Mouse (Mus musculus): ENCODE data around the gene Otp. TPM values are rescaled to one million over a fixed set of nuclear protein-coding genes. Genes with fewer than 3 reads are reported as not detected.

The Otp gene
- polyA plus RNA-seq, 1 experiment from 2014 or later = not detected

- Histone ChIP-seq H3K27me3 (ENCODE audit: control insufficient read depth, insufficient read depth, low read length) (peaks cover 80% of the 10 kb centered on the region), H3K9ac (ENCODE audit: low read depth, low read length) (no peak overlapping the region), H3K4me2 (no peak overlapping the region), H3K36me3 (ENCODE audit: control insufficient read depth, insufficient read depth, low read length) (no peaks in the 10 kb centered on the region), H3K9me3 (replicated peaks; ENCODE audit: control insufficient read depth, low read length) (no peaks in the 10 kb centered on the region), H3K27ac (ENCODE audit: low read depth, low read length) (no peak overlapping the region), H3K4me1 (ENCODE audit: control insufficient read depth, insufficient read depth, low read length) (peaks cover 5% of the 10 kb centered on the region; the same call in 1 of the 2 replicates), H3K4me3 (ENCODE audit: low read depth, low read length) (no peak overlapping the region)
- WGBS (ENCODE audit: insufficient replicate concordance) = under 1% methylated on average over 30 of the region's 30 CpGs
- no peak for ATAC-seq (replicated peaks; ENCODE audit: insufficient number of reproducible peaks, low FRiP score, low TSS enrichment)
Observed at GRCm38 (mm10) chr13:94876286-94877210, 1.1 kb downstream of the Otp start.

- Histone ChIP-seq H3K9ac (ENCODE audit: low read depth, low read length) (no peak overlapping the region), H3K27me3 (ENCODE audit: control insufficient read depth, insufficient read depth, low read length) (peaks cover 79% of the 10 kb centered on the region), H3K4me1 (ENCODE audit: control insufficient read depth, insufficient read depth, low read length) (peaks cover 5% of the 10 kb centered on the region; the same call in 1 of the 2 replicates), H3K27ac (ENCODE audit: low read depth, low read length) (no peak overlapping the region), H3K4me2 (no peak overlapping the region), H3K4me3 (ENCODE audit: low read depth, low read length) (no peak overlapping the region), H3K9me3 (replicated peaks; ENCODE audit: control insufficient read depth, low read length) (no peaks in the 10 kb centered on the region), H3K36me3 (ENCODE audit: control insufficient read depth, insufficient read depth, low read length) (no peaks in the 10 kb centered on the region)
- no peak for ATAC-seq (replicated peaks; ENCODE audit: insufficient number of reproducible peaks, low FRiP score, low TSS enrichment)
- 1% methylated on average over 27 of the region's 27 CpGs for WGBS (ENCODE audit: insufficient replicate concordance)
Observed at GRCm38 (mm10) chr13:94877211-94877590, 1.8 kb downstream of the Otp start.

- no peak for ATAC-seq (replicated peaks; ENCODE audit: insufficient number of reproducible peaks, low FRiP score, low TSS enrichment)
- Histone ChIP-seq H3K9me3 (replicated peaks; ENCODE audit: control insufficient read depth, low read length) (no peaks in the 10 kb centered on the region), H3K27ac (ENCODE audit: low read depth, low read length) (no peak overlapping the region), H3K4me3 (ENCODE audit: low read depth, low read length) (no peak overlapping the region), H3K4me2 (no peak overlapping the region), H3K9ac (ENCODE audit: low read depth, low read length) (no peak overlapping the region), H3K4me1 (ENCODE audit: control insufficient read depth, insufficient read depth, low read length) (peaks cover 12% of the 10 kb centered on the region), H3K36me3 (ENCODE audit: control insufficient read depth, insufficient read depth, low read length) (no peaks in the 10 kb centered on the region), H3K27me3 (ENCODE audit: control insufficient read depth, insufficient read depth, low read length) (peaks cover 79% of the 10 kb centered on the region)
- 15% methylated on average over 10 of the region's 10 CpGs for WGBS (ENCODE audit: insufficient replicate concordance)
Observed at GRCm38 (mm10) chr13:94877991-94878745, 2.8 kb downstream of the Otp start.

GRCm38 (mm10) chr13:94881201-94881600 lies 5.8 kb downstream of the Otp start:
- no peaks in the 10 kb centered on the region for H3K9me3 ChIP-seq (replicated peaks; ENCODE audit: control insufficient read depth, low read length)
- no peak for ATAC-seq (replicated peaks; ENCODE audit: insufficient number of reproducible peaks, low FRiP score, low TSS enrichment)
- H3K4me3 ChIP-seq (ENCODE audit: low read depth, low read length) = no peak overlapping the region
- H3K27ac ChIP-seq (ENCODE audit: low read depth, low read length) = no peak overlapping the region
- H3K4me2 ChIP-seq = no peak overlapping the region
- H3K36me3 ChIP-seq (ENCODE audit: control insufficient read depth, insufficient read depth, low read length) = no peaks in the 10 kb centered on the region
- H3K27me3 ChIP-seq (ENCODE audit: control insufficient read depth, insufficient read depth, low read length) = peaks cover 80% of the 10 kb centered on the region
- H3K9ac ChIP-seq (ENCODE audit: low read depth, low read length) = no peak overlapping the region
- peaks cover 19% of the 10 kb centered on the region for H3K4me1 ChIP-seq (ENCODE audit: control insufficient read depth, insufficient read depth, low read length)
- 1% methylated on average over 3 of the region's 3 CpGs for WGBS (ENCODE audit: insufficient replicate concordance)

GRCm38 (mm10) chr13:94882221-94882620 lies 6.8 kb downstream of the Otp start:
- ATAC-seq (replicated peaks; ENCODE audit: insufficient number of reproducible peaks, low FRiP score, low TSS enrichment) = no peak
- Histone ChIP-seq H3K4me3 (ENCODE audit: low read depth, low read length) (peak overlapping the region; percentile 52), H3K27ac (ENCODE audit: low read depth, low read length) (no peak overlapping the region), H3K4me1 (ENCODE audit: control insufficient read depth, insufficient read depth, low read length) (peaks cover 19% of the 10 kb centered on the region), H3K9me3 (replicated peaks; ENCODE audit: control insufficient read depth, low read length) (no peaks in the 10 kb centered on the region), H3K9ac (ENCODE audit: low read depth, low read length) (no peak overlapping the region), H3K4me2 (no peak overlapping the region; the same call in 1 of the 2 replicates), H3K36me3 (ENCODE audit: control insufficient read depth, insufficient read depth, low read length) (no peaks in the 10 kb centered on the region), H3K27me3 (ENCODE audit: control insufficient read depth, insufficient read depth, low read length) (peaks cover 73% of the 10 kb centered on the region)
- WGBS (ENCODE audit: insufficient replicate concordance) = 3% methylated on average over 10 of the region's 10 CpGs

GRCm38 (mm10) chr13:94882711-94883145 lies 7.3 kb downstream of the Otp start:
- Histone ChIP-seq H3K4me2 (peak overlapping the region; percentile 93), H3K4me3 (ENCODE audit: low read depth, low read length) (peak overlapping the region; percentile 52), H3K27me3 (ENCODE audit: control insufficient read depth, insufficient read depth, low read length) (peaks cover 71% of the 10 kb centered on the region), H3K9me3 (replicated peaks; ENCODE audit: control insufficient read depth, low read length) (no peaks in the 10 kb centered on the region), H3K4me1 (ENCODE audit: control insufficient read depth, insufficient read depth, low read length) (peaks cover 19% of the 10 kb centered on the region), H3K27ac (ENCODE audit: low read depth, low read length) (no peak overlapping the region), H3K36me3 (ENCODE audit: control insufficient read depth, insufficient read depth, low read length) (no peaks in the 10 kb centered on the region), H3K9ac (ENCODE audit: low read depth, low read length) (no peak overlapping the region)
- no peak for ATAC-seq (replicated peaks; ENCODE audit: insufficient number of reproducible peaks, low FRiP score, low TSS enrichment)
- WGBS (ENCODE audit: insufficient replicate concordance) = 0% methylated on average over 36 of the region's 37 CpGs

GRCm38 (mm10) chr13:94883163-94883965 lies 8.0 kb downstream of the Otp start:
- WGBS (ENCODE audit: insufficient replicate concordance) = 1% methylated on average over 69 of the region's 95 CpGs
- H3K9ac ChIP-seq (ENCODE audit: low read depth, low read length) = no peak overlapping the region
- ATAC-seq (replicated peaks; ENCODE audit: insufficient number of reproducible peaks, low FRiP score, low TSS enrichment) = peak; percentile 77; the same call in 1 of the 2 replicates

More at GRCm38 (mm10) chr13:94883163-94883965, 8.0 kb downstream of the Otp start:
- peaks cover 19% of the 10 kb centered on the region for H3K4me1 ChIP-seq (ENCODE audit: control insufficient read depth, insufficient read depth, low read length)
- no peaks in the 10 kb centered on the region for H3K36me3 ChIP-seq (ENCODE audit: control insufficient read depth, insufficient read depth, low read length)
- peak overlapping the region; percentile 52 for H3K4me3 ChIP-seq (ENCODE audit: low read depth, low read length)
- H3K27me3 ChIP-seq (ENCODE audit: control insufficient read depth, insufficient read depth, low read length) = peaks cover 74% of the 10 kb centered on the region
- no peak overlapping the region for H3K27ac ChIP-seq (ENCODE audit: low read depth, low read length)
- H3K4me2 ChIP-seq = peak overlapping the region; percentile 93
- H3K9me3 ChIP-seq (replicated peaks; ENCODE audit: control insufficient read depth, low read length) = no peaks in the 10 kb centered on the region
